Mouse (Mus musculus) embryonic fibroblast, embryonic 13.5 days (primary cell): ENCODE measurements at regions not wholly inside any gene's neighbourhood (a gene's known extent, or its start where the extent isn't known, plus 50 kb on each side); places are given as distances from the start of the nearest gene placed in this dataset.

Experiments
- CTCF ChIP-seq: IDR thresholded peaks from 2 replicates; pipeline ENCODE4 v1.5.1; 2011; ENCODE audit warnings: mild to moderate bottlenecking, control low read depth, low read length, moderate library complexity, borderline replicate concordance; ENCODE audit not compliant: insufficient read depth
- POLR2A ChIP-seq: IDR thresholded peaks from 2 replicates; pipeline ENCODE4 v1.6.1; 2011; ENCODE audit warnings: low read depth, mild to moderate bottlenecking, control low read depth, low read length, moderate library complexity

DNA sequence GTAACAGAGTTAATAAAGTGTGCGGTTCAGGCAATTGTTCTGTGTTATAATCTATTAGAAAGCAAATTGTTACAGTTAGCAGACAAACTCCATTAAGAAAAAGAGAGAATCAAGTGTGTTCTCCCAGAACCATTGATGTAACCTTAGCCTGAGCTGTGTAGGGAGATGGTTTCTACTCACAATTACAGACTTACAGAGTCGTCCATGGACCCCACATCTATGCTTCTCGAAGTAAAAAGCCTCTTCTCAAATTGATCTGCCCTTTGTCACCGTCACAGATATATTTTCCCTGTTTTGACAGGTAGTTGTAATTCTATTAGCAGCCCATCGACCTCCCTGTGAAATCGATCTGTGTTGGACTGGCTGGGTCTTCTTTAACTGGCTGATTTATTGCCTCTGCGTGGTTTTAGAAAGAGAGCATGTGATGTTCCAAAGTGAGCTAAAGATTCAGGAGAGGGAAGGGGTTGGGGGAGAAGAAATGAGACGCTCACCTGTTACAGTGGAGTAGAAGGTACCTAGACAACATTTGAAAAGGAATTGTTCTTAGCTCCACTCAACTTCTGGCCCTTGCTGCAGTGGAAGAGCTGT, 54.7 kb upstream of the Map3k7 start:
- TF ChIP-seq POLR2A (no peak), CTCF (no peak)
